Mouse (Mus musculus) embryonic facial prominence, embryonic 12.5 days (tissue): Measurements from ENCODE around the gene Dusp12. TPM values are rescaled to one million over a fixed set of nuclear protein-coding genes. Genes with fewer than 3 reads are reported as not detected.

ENCODE experiments used
- ATAC-seq: fragments of 200-750 bp; cut with Nextera tagmentation; 2 replicates; pipeline ENCODE4 v1.8.0; 2017; ENCODE audit not compliant: insufficient number of reproducible peaks, insufficient read depth, low FRiP score, low TSS enrichment
- H3K27ac ChIP-seq: fragments of 300-500 bp; sonication (generic); 2 replicates; pipeline ENCODE4 v1.5.1; 2016; ENCODE audit warnings: mild to moderate bottlenecking
- H3K27me3 ChIP-seq: fragments of 300-500 bp; sonication (generic); 2 replicates; pipeline ENCODE4 v1.6.1; 2016; ENCODE audit warnings: mild to moderate bottlenecking, moderate library complexity
- H3K36me3 ChIP-seq: fragments of 300-500 bp; sonication (generic); 2 replicates; pipeline ENCODE4 v1.6.1; 2016; ENCODE audit warnings: mild to moderate bottlenecking
- H3K4me1 ChIP-seq: fragments of 300-500 bp; sonication (generic); 2 replicates; pipeline ENCODE4 v1.6.1; 2016
- H3K4me2 ChIP-seq: fragments of 300-500 bp; sonication (generic); replicated peaks from 2 replicates; pipeline ENCODE4 v1.6.1; 2016; ENCODE audit warnings: mild to moderate bottlenecking, moderate library complexity
- H3K4me3 ChIP-seq: fragments of 300-500 bp; sonication (generic); 2 replicates; pipeline ENCODE4 v1.5.1; 2016; ENCODE audit warnings: mild to moderate bottlenecking
- H3K9ac ChIP-seq: fragments of 300-500 bp; sonication (generic); 2 replicates; pipeline ENCODE4 v1.6.1; 2016; ENCODE audit warnings: mild to moderate bottlenecking, moderate library complexity
- H3K9me3 ChIP-seq: fragments of 300-500 bp; sonication (generic); 2 replicates; pipeline ENCODE4 v1.6.1; 2016; ENCODE audit warnings: mild to moderate bottlenecking, moderate library complexity
- WGBS: fragments of 180-500 bp; shearing (Covaris S2); methylation state at CpG from one replicate; pipeline ENCODE4 v1.1.7; 2016; 5-methylcytosine and 5-hydroxymethylcytosine counted together
- polyA plus RNA-seq: library from polyadenylated mRNA; unstranded; fragments of >200 nt; fragmentation: Nextera tagmentation; extraction: Ambion mirVana; gene quantifications from 2 replicates; pipeline ENCODE4 v1.2.1, GENCODE M21; 2016

Gene Dusp12
- polyA plus RNA-seq, 1 experiment from 2014 or later: 44.9 TPM

DNA sequence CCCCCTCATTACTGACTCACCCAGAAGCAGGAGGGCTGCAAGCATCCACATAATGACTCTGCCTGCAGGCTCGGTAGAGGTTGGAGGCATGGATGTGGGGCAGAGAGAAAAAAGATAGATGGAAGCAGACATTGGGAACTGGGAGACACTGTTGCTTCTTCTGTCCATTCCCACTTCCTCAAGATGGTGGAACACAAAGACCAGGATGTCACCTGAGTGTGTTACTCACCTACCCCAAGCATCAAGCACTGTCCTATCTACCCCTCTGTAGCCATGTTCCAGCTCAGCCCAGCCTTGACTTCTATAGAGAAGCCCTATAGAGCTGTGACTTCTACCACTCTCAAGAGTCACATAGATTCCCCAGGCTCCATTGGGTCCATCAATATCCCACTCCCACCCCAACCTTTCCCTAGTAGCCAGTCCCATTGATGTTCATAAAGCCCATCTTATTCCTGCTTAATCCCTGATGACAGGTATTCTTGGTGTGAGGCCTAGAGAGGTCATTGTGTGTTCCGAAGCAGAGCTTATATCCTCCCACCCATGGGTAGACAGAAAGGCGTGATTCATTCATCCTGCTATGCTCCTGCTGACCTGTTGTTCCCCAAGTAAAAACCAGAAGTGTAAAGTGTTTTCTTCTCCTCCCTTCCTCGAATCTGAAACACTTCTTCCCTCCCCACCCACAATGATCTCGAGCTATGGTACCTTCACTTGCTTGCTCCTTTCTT lies 27.7 kb upstream of the Dusp12 start, which contains the start of gene Fcrlb:
Fcrlb (minus strand) TSS at position 51 of the 725 bp plus-strand sequence.
- no peak within 1 kb of the TSS for H3K27ac ChIP-seq
- H3K9me3 ChIP-seq: no peaks in the 10 kb centered on the region
- no peak within 1 kb of the TSS for H3K9ac ChIP-seq
- H3K36me3 ChIP-seq: no peaks in the 10 kb centered on the region
- no peak for ATAC-seq
- peaks cover 25% of the 10 kb centered on the region for H3K27me3 ChIP-seq
- WGBS: 68% methylated on average over 5 of the region's 5 CpGs
- H3K4me2 ChIP-seq: no peak within 1 kb of the TSS
- no peak within 1 kb of the TSS for H3K4me3 ChIP-seq
- peaks cover 6% of the 10 kb centered on the region for H3K4me1 ChIP-seq

DNA sequence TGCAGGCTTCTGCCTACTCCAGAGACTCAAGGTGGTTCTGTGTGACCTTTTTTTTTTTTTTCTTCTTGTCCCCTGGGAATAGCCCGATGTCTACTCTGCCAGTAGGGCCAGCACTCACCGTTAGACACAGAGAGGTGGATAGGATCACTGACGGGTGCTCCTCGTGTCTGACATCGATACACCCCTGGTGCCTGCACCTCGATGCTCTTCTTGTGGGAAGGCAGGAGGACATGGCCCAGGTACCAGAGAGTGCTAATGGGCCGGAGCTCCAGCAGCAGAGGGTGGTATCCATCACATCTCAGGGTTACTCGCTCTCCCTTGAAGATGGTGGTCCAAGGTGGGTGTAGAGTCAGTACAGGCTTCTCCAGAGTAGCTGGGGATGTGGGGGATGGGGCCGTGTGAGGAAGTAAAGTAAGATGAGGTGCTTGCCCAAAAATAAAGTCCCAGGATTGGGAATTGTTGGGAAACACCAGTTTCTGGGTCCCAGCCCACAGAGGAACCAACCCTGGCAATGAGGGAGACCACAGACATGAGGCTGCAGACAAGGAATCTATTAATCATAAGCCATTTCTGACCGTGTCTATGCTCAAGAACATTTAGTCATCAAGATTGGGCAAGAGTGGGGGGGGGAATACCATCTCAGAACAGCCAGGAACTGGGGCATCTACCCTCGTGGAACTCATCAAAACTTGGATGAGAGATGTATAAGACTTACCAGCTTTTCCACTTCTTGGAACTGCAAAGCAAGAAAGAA lies 26.7 kb upstream of the Dusp12 start:
- 81% methylated on average over 11 of the region's 11 CpGs for WGBS
- no peaks in the 10 kb centered on the region for H3K36me3 ChIP-seq
- no peak overlapping the region for H3K4me3 ChIP-seq
- H3K9me3 ChIP-seq: no peaks in the 10 kb centered on the region
- H3K9ac ChIP-seq: no peak overlapping the region
- ATAC-seq: no peak
- peaks cover 34% of the 10 kb centered on the region for H3K27me3 ChIP-seq
- H3K27ac ChIP-seq: no peak overlapping the region
- peaks cover 13% of the 10 kb centered on the region for H3K4me1 ChIP-seq
- H3K4me2 ChIP-seq: no peak overlapping the region

DNA sequence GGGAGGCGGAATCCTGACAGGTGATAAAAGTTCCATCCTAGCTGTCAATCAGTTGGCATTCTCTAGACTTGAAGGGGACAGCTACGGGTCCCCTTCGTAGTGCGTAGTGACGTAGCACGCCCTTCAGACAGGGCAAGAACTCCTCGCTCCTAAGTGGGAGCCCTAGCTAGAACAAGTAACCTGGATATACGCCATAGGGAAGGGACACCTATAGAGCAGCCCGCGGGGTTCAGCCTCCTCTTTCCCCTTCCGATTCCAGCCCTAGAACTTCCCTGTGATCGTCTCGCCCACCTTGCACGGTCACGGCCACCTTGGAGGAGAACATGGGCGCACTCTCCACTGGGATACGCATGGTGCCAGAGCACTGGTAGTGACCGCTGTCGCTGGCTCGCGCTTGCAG lies 23.0 kb upstream of the Dusp12 start:
- ATAC-seq: no peak
- no peaks in the 10 kb centered on the region for H3K9me3 ChIP-seq
- peak overlapping the region; percentile 95 for H3K4me2 ChIP-seq
- H3K27ac ChIP-seq: no peak overlapping the region
- H3K9ac ChIP-seq: peak overlapping the region; percentile 47; the same call in 1 of the 2 replicates
- peaks cover 14% of the 10 kb centered on the region for H3K4me1 ChIP-seq
- WGBS: 4% methylated on average over 21 of the region's 21 CpGs
- no peaks in the 10 kb centered on the region for H3K36me3 ChIP-seq
- peaks cover 51% of the 10 kb centered on the region for H3K27me3 ChIP-seq
- H3K4me3 ChIP-seq: peak overlapping the region; percentile 56

DNA sequence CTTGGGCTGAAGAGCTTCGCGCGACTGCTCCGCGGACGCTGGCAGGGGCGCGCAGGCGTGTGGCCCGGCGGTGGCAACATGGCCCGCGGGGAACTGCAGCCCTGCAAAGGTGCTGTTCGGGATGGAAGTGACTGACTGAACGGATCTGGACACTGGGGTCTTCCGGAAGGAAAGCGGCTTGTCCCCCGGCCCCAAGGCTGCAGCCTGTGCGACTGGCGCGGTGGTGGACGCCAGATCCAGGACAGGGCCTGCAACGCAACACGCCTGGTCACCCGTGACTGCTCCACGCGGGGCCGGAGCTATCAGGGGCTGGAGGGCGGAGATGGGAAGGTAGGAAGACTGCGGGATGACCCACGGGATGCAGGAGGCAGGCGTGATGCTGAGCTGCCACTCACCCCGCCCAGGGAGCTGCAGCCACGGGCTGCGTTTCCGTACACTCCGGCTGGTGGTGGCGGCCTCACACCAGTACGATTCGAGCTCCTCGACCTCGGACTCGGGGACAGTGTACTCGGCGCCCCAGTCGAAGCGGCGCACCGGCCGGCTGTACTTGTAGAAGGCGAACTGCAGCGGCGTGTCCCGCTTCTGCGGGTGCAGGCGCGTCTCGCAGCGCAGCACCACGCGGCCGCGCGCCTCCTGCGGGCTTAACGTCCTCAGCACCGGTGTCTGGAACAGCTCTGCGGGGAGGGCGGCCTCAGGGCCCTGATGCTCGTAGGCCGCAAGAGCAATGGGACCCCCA lies 22.3 kb upstream of the Dusp12 start:
- peak overlapping the region; percentile 56 for H3K4me3 ChIP-seq
- H3K27ac ChIP-seq: no peak overlapping the region
- H3K36me3 ChIP-seq: no peaks in the 10 kb centered on the region
- ATAC-seq: peak; percentile 68; the same call in 1 of the 2 replicates
- H3K27me3 ChIP-seq: peaks cover 51% of the 10 kb centered on the region
- H3K9me3 ChIP-seq: no peaks in the 10 kb centered on the region
- under 1% methylated on average over 71 of the region's 71 CpGs for WGBS
- H3K4me1 ChIP-seq: peaks cover 14% of the 10 kb centered on the region
- H3K9ac ChIP-seq: peak overlapping the region; percentile 47
- H3K4me2 ChIP-seq: peak overlapping the region; percentile 95

GRCm38 (mm10) chr1:170907111-170907455 lies 21.7 kb upstream of the Dusp12 start:
- no peak overlapping the region for H3K27ac ChIP-seq
- no peak for ATAC-seq
- no peaks in the 10 kb centered on the region for H3K9me3 ChIP-seq
- H3K4me1 ChIP-seq: peaks cover 14% of the 10 kb centered on the region
- H3K27me3 ChIP-seq: peaks cover 51% of the 10 kb centered on the region
- peak overlapping the region; percentile 47 for H3K9ac ChIP-seq
- H3K4me3 ChIP-seq: peak overlapping the region; percentile 56
- no peaks in the 10 kb centered on the region for H3K36me3 ChIP-seq
- WGBS: 21% methylated on average over 11 of the region's 11 CpGs
- H3K4me2 ChIP-seq: peak overlapping the region; percentile 95

DNA sequence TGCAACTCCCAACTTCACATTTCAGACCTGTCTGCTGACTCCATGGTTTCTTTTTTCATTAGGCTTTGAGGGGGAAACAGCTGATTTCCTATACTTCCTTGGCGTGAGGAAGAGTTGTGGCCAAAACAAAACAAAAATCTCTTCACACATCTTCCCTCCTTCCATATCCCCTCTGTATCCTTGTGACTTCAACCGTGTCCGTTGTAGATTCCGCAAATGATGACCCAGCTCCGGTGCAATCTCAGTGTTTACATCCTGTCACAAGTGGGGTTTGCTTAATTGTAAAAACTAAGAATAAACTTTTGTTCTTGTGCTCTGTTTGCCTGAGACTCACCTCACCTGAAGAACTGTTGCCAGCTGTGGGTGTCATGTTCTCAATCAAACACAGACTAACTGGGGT lies 18.1 kb upstream of the Dusp12 start:
- H3K9me3 ChIP-seq: no peaks in the 10 kb centered on the region
- 79% methylated on average over 5 of the region's 5 CpGs for WGBS
- peaks cover 12% of the 10 kb centered on the region for H3K4me1 ChIP-seq
- ATAC-seq: no peak
- no peak overlapping the region for H3K4me3 ChIP-seq
- no peak overlapping the region for H3K27ac ChIP-seq
- no peaks in the 10 kb centered on the region for H3K36me3 ChIP-seq
- H3K9ac ChIP-seq: no peak overlapping the region
- peaks cover 31% of the 10 kb centered on the region for H3K27me3 ChIP-seq
- no peak overlapping the region for H3K4me2 ChIP-seq

DNA sequence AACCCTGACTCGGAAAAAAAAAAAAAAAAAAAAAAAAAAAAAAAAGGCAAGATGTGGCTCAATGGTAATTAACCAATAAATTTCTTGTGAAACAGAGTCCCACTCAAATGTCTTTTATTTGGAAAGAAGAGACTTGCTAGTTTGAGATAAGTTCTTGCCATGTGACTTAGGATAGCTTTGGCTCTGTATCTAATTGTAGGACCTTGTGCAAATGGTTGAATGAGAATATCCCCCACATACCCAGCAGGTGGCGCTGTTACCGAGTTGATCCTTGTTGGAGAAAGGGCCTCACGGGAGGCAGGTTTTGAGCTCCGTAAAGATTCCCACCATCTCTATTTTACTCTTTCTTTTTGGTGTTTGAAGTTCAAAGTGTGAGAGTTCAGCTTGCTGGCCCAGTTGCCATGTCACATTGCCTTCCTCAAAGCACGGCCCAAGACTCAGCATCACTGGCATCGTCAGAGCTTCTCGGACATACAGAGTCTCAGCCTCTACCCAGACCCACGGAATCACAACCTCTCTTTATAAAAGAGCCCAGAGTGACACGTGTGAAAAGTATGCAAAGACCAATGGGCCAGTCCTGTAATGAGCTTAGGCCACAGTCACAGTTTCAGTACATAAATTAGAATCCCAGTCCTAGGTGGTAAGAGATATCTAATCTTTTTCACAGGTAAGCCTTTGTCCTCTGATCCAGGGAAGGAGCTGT lies 16.3 kb upstream of the Dusp12 start:
- Histone ChIP-seq H3K4me3 (no peak overlapping the region), H3K9ac (no peak overlapping the region), H3K9me3 (no peaks in the 10 kb centered on the region), H3K4me2 (no peak overlapping the region; the same call in 1 of the 2 replicates), H3K27ac (no peak overlapping the region), H3K36me3 (no peaks in the 10 kb centered on the region), H3K27me3 (peaks cover 15% of the 10 kb centered on the region), H3K4me1 (no peaks in the 10 kb centered on the region)
- ATAC-seq: no peak
- 34% methylated on average over 10 of the region's 10 CpGs for WGBS

DNA sequence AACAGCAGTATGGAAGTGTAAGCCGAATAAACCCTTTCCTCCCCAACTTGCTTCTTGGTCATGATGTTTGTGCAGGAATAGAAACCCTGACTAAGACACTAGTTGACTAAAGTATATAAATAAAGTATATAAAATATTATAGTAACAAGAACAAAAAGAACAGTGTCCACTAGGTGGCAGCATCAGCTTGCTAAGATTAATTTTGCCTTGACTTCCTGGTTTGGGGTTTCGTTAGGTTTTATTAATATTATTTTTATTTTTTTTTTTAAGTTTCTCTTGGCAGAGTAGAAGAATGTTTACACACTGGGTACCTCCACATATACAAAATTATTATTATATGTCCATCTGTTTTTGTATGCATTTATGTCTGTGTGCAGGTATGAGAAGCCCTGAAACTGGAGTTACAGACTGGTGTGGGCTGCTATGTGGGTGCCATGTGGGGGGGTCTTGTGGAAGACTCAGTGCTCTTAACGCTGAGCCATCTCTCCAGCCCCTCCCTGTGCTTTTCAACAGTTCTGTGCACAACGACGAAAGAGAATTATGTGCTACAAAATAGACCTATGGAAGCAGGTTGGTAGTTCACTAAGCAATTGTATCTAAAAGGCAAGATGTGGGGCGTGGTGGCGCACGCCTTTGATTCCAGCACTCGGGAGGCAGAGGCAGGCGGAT lies 15.6 kb upstream of the Dusp12 start:
- H3K27ac ChIP-seq: no peak overlapping the region
- no peak for ATAC-seq
- H3K4me2 ChIP-seq: no peak overlapping the region
- H3K27me3 ChIP-seq: peaks cover 7% of the 10 kb centered on the region
- H3K4me3 ChIP-seq: no peak overlapping the region
- H3K9me3 ChIP-seq: no peaks in the 10 kb centered on the region
- H3K9ac ChIP-seq: no peak overlapping the region
- WGBS: 34% methylated on average over 10 of the region's 10 CpGs
- H3K36me3 ChIP-seq: no peaks in the 10 kb centered on the region
- no peaks in the 10 kb centered on the region for H3K4me1 ChIP-seq

GRCm38 (mm10) chr1:170898413-170899075 lies 13.2 kb upstream of the Dusp12 start:
- H3K27ac ChIP-seq: no peak overlapping the region
- no peak overlapping the region for H3K9ac ChIP-seq
- no peaks in the 10 kb centered on the region for H3K36me3 ChIP-seq
- H3K4me3 ChIP-seq: no peak overlapping the region
- ATAC-seq: no peak
- no peaks in the 10 kb centered on the region for H3K27me3 ChIP-seq
- H3K4me1 ChIP-seq: no peaks in the 10 kb centered on the region
- H3K4me2 ChIP-seq: no peak overlapping the region
- 74% methylated on average over 16 of the region's 16 CpGs for WGBS
- no peaks in the 10 kb centered on the region for H3K9me3 ChIP-seq

- Histone ChIP-seq H3K9me3 (no peaks in the 10 kb centered on the region), H3K4me2 (no peak overlapping the region), H3K36me3 (no peaks in the 10 kb centered on the region), H3K4me1 (no peaks in the 10 kb centered on the region), H3K27me3 (no peaks in the 10 kb centered on the region), H3K27ac (no peak overlapping the region), H3K4me3 (no peak overlapping the region), H3K9ac (no peak overlapping the region)
- ATAC-seq: no peak
- 78% methylated on average over 5 of the region's 5 CpGs for WGBS
Measured at GRCm38 (mm10) chr1:170896651-170897281, 11.4 kb upstream of the Dusp12 start.
